Mouse (Mus musculus) embryo, embryonic 10 days (tissue): ENCODE measurements at regions not wholly inside any gene's neighbourhood (a gene's known extent, or its start where the extent isn't known, plus 50 kb on each side); places are given as distances from the start of the nearest gene placed in this dataset.

ENCODE experiments used
- DNase-seq: peaks from one replicate; pipeline ENCODE4 v3.0.0-alpha.2; 2015; ENCODE audit warnings: low spot score

- DNase-seq, result no peak
These were observed 395.9 kb upstream of the Zmiz1 start for GRCm38 (mm10) chr14:25063090-25063489.

- no peak for DNase-seq
These were observed 394.6 kb upstream of the Zmiz1 start for GRCm38 (mm10) chr14:25064190-25064947.

- peak; percentile 36 for DNase-seq
These were observed 391.6 kb upstream of the Zmiz1 start for GRCm38 (mm10) chr14:25067435-25067834.

- no peak for DNase-seq
These were observed 390.6 kb upstream of the Zmiz1 start for GRCm38 (mm10) chr14:25068430-25068829.

- no peak for DNase-seq
These were observed 385.8 kb upstream of the Zmiz1 start for GRCm38 (mm10) chr14:25073143-25073542.

GRCm38 (mm10) chr14:25074022-25074800 is 384.8 kb upstream of the Zmiz1 start:
- DNase-seq, result no peak

GRCm38 (mm10) chr14:25074891-25075290 is 384.1 kb upstream of the Zmiz1 start:
- no peak for DNase-seq

GRCm38 (mm10) chr14:25080431-25080830 is 378.6 kb upstream of the Zmiz1 start:
- DNase-seq, result no peak

GRCm38 (mm10) chr14:25083847-25084246 is 375.1 kb upstream of the Zmiz1 start:
- no peak for DNase-seq

- no peak for DNase-seq
These were observed 362.2 kb upstream of the Zmiz1 start for GRCm38 (mm10) chr14:25096786-25097185.

GRCm38 (mm10) chr14:25105391-25105790 is 353.6 kb upstream of the Zmiz1 start:
- DNase-seq, result peak; percentile 53

GRCm38 (mm10) chr14:25106451-25106850 is 352.5 kb upstream of the Zmiz1 start:
- no peak for DNase-seq

GRCm38 (mm10) chr14:25108101-25108652 is 350.8 kb upstream of the Zmiz1 start:
- DNase-seq, result peak; percentile 66

- DNase-seq, result peak; percentile 93
These were observed 350.2 kb upstream of the Zmiz1 start for GRCm38 (mm10) chr14:25108701-25109290.

- peak; percentile 27 for DNase-seq
These were observed 349.3 kb upstream of the Zmiz1 start for GRCm38 (mm10) chr14:25109691-25110090.

- no peak for DNase-seq
These were observed 346.2 kb upstream of the Zmiz1 start for GRCm38 (mm10) chr14:25112832-25113231.

- DNase-seq, result peak; percentile 34
These were observed 345.7 kb upstream of the Zmiz1 start for GRCm38 (mm10) chr14:25113326-25113725.

- peak; percentile 76 for DNase-seq
These were observed 342.6 kb upstream of the Zmiz1 start for GRCm38 (mm10) chr14:25116424-25116823.

- no peak for DNase-seq
These were observed 339.0 kb upstream of the Zmiz1 start for GRCm38 (mm10) chr14:25119999-25120398.

GRCm38 (mm10) chr14:25120506-25120905 is 338.5 kb upstream of the Zmiz1 start:
- DNase-seq, result no peak

- DNase-seq, result no peak
These were observed 335.9 kb upstream of the Zmiz1 start for GRCm38 (mm10) chr14:25122971-25123535.
